Mouse (Mus musculus): ENCODE results near the gene Piwil1.

Gene Piwil1

GRCm38 (mm10) chr5:128702224-128702623 is at the start of gene Piwil1:
Gene Piwil1, plus strand, starts transcription at chr5:128702524.
- TF ChIP-seq GATA4 (IDR thresholded peaks at IDR 0.05; ENCODE audit: insufficient replicate concordance, low read length), result no peak

- no peak for TF ChIP-seq GATA4 (IDR thresholded peaks at IDR 0.05; ENCODE audit: insufficient replicate concordance, low read length)
Observed at GRCm38 (mm10) chr5:128656496-128657135, 45.7 kb upstream of the Piwil1 start.

DNA sequence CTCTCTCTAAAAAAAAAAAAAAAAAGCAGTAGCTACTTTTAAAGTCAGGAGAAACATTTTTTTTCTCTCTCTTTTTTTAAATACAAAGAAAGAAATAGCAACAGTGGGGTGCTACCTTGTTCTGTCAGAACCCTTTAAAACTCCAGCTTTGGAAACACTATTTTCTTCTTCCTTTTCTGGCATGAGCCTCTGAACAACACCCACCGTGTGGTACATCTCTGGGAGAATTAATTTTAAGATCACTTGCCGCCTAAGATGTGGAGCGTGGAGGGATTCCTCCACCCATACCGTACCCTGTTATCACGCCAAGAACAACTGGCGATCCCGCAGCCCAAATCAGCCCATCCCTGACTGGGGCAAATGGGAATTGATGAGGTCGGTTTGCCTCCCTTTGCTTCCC is 42.2 kb upstream of the Piwil1 start:
- no peak for TF ChIP-seq GATA4 (IDR thresholded peaks at IDR 0.05; ENCODE audit: insufficient replicate concordance, low read length)

GRCm38 (mm10) chr5:128662881-128663280 is 39.4 kb upstream of the Piwil1 start:
- no peak for TF ChIP-seq GATA4 (IDR thresholded peaks at IDR 0.05; ENCODE audit: insufficient replicate concordance, low read length)

DNA sequence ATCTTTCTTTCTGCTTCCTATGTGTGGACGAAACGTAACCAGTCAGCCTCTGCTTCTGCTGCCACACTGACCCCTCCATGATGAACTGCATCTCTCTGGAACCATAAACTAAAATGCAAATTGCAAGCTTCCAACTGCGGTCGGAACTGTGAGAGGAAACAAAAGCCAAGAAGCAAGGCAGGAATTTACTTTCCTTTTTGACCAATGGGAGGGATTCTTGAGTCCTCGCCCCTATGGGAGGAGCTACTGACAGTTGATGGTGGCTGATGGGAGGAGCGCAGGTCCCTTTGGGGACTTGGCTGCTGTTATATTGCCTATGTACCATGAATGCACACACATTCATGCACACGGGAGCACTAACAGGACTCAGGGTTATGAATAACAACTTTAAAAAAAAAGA is 38.3 kb upstream of the Piwil1 start:
- no peak for TF ChIP-seq GATA4 (IDR thresholded peaks at IDR 0.05; ENCODE audit: insufficient replicate concordance, low read length)

DNA sequence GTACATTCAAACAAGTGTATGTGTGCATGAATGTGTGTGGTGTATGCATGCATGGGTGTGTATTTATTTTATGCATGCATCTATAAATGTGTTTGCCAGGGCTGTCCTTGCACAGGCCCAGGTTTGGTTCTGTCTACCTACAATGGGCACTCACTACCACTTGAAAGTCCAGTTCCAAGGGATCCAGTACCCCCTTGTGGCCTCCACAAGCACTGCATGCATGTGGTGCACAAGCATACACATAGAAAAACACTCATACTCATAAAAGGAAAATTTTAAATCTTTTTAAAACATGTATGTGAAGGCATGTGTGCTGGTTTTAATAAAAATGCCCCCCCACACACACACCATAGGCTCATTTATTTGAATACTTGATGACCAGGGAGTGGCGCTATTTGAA is 37.3 kb upstream of the Piwil1 start:
- no peak for TF ChIP-seq GATA4 (IDR thresholded peaks at IDR 0.05; ENCODE audit: insufficient replicate concordance, low read length)

- no peak for TF ChIP-seq GATA4 (IDR thresholded peaks at IDR 0.05; ENCODE audit: insufficient replicate concordance, low read length)
Observed at GRCm38 (mm10) chr5:128667303-128667702, 35.0 kb upstream of the Piwil1 start.

- no peak for TF ChIP-seq GATA4 (IDR thresholded peaks at IDR 0.05; ENCODE audit: insufficient replicate concordance, low read length)
Observed at GRCm38 (mm10) chr5:128674124-128674523, 28.2 kb upstream of the Piwil1 start.

- no peak for TF ChIP-seq GATA4 (IDR thresholded peaks at IDR 0.05; ENCODE audit: insufficient replicate concordance, low read length)
Observed at GRCm38 (mm10) chr5:128677373-128677772, 25.0 kb upstream of the Piwil1 start.

- no peak for TF ChIP-seq GATA4 (IDR thresholded peaks at IDR 0.05; ENCODE audit: insufficient replicate concordance, low read length)
Observed at GRCm38 (mm10) chr5:128677861-128678260, 24.5 kb upstream of the Piwil1 start.

- TF ChIP-seq GATA4 (IDR thresholded peaks at IDR 0.05; ENCODE audit: insufficient replicate concordance, low read length), result no peak
Observed at GRCm38 (mm10) chr5:128681456-128681855, 20.9 kb upstream of the Piwil1 start.

DNA sequence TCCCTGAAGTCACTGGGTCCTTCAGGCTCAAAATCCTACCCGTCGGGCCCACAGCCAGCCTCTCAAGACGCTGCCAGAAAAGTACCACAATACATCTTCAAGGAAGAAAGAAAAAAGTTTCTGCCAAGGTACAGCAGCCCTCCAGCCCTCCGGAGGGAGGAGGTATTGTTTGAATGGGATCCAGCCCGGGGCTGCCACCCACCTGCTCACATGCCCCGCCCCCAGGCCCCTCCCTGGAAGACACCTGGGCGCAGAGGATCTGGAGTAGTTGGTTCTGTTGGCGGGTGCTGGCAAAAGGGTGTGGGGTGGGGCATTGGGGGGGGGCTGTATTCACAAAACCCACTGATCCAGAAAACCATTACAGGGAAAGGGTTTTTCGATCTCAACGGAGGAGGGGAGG is 18.1 kb upstream of the Piwil1 start:
- no peak for TF ChIP-seq GATA4 (IDR thresholded peaks at IDR 0.05; ENCODE audit: insufficient replicate concordance, low read length)

DNA sequence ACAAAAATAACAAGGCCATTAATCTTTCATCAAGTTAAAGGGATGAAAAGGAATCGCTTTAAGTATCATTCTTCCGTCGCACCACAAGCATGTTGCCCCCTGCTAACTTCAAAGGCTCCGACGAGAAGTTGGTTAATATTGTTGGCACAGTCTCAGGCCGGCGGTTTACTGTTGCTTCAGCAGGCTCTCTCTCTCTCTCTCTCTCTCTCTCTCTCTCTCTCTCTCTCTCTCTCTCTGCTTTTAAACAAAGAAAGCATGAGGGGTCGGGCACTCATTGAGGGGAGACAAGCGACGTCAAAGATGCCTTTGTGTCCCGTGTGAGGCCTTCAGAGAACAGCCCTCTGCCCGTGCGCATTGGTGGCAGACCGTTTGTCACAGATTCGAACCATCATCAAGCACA is 17.7 kb upstream of the Piwil1 start:
- TF ChIP-seq GATA4 (IDR thresholded peaks at IDR 0.05; ENCODE audit: insufficient replicate concordance, low read length), result no peak

DNA sequence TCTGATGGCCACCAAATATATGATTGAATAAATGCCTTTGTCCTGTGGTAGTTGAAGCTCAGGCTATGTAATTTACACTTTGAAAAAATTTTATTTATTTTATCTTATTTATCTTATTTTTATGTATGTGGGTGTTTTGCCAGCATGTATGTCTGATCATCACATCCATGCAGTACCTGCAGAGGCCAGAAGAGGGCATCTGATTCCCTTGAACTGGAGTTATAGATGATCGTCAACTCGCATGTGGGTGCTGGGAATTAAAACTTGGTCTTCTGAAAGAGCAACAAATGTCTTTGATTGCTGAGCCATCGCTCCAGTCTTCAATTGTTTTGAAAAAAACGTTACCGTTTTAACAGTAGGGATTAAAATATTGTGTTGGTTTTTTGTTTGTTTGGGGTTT is 15.2 kb upstream of the Piwil1 start:
- no peak for TF ChIP-seq GATA4 (IDR thresholded peaks at IDR 0.05; ENCODE audit: insufficient replicate concordance, low read length)

DNA sequence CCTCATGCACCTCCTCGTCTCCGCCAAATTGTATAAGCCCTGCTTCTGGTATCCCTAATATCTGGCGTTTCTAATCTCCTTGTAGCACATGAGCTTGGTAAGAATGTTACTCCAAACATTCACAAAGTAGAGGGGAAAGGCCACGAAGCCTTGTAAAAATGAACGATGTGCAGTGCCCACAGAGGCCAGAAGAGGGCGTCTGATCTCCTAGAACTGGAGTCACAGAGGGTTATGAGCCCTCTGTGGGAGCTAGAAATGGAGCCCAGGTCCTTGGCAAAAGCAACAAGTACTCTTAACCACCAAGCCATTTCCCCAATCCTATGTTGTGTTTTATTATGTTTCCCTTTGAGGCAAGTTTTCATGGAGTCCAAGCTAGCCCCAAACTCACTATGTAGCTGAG is 8.2 kb upstream of the Piwil1 start:
- TF ChIP-seq GATA4 (IDR thresholded peaks at IDR 0.05; ENCODE audit: insufficient replicate concordance, low read length), result no peak

DNA sequence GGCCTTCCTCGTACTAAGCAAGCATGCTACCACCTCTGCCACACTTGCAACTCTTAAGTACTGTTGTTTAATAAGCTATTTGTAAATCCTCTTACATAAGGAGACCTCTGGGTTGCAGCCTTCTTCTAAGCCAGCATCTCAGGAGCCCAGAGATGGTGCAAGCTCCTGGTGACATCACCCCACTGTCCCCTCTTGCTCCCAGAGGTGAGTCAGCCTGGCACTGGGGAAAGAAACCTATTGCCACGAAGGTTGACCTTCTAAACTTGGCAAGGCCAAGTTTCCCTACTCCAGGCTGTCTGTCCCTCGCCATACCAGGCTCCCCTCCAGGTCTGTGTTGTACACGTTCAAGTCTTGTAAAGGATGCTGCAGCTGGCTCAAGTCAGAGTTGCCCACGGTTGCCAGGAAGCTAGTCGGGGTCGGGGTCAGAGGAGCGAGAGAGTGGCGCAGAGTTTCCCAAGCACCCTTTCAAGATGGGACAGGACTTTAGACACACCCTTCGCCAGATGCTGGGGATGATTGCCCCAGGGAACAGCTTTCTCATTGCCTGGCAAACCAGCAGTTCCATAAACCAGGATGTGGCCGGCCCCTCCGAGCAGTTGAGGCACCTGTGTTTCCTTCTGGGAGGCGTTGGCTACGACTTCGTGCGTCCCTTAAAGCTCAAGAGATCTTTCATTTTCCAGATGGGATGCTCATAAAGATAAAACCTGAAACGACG is 7.6 kb upstream of the Piwil1 start:
- no peak for TF ChIP-seq GATA4 (IDR thresholded peaks at IDR 0.05; ENCODE audit: insufficient replicate concordance, low read length)

DNA sequence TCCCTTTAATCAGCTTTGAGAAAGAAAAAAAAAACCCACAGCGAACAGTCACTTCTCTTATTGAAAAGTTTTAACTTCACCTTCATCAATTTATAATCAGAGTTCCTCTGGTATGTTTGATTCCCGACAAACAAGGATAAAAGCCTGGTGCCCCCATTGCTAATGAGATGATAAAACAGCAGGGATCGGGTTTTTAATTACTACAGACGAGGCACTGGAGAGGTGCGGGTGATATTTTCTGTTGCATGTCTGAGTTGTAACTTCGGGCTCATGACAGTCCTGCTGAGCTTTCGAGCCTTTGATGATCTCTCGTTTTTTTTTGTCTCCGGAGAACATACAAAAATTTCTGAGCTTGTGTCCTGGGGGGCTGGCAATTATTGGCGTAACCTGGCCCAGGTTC is 5.5 kb upstream of the Piwil1 start:
- TF ChIP-seq GATA4 (IDR thresholded peaks at IDR 0.05; ENCODE audit: insufficient replicate concordance, low read length), result no peak
